Mouse (Mus musculus): ENCODE data around the gene Igdcc3. TPM values are rescaled to one million over a fixed set of nuclear protein-coding genes. Genes with fewer than 3 reads are reported as not detected.

The Igdcc3 gene
- polyA plus RNA-seq, 1 experiment from 2014 or later, result 208 TPM

- no peak overlapping the region for H3K27ac ChIP-seq
- 70% methylated on average over 2 of the region's 2 CpGs for WGBS
These were observed 25.1 kb upstream of the Igdcc3 start for GRCm38 (mm10) chr9:65115891-65116290.

GRCm38 (mm10) chr9:65117516-65117915 is 23.5 kb upstream of the Igdcc3 start:
- 78% methylated on average over 2 of the region's 2 CpGs for WGBS
- peaks cover 4% of the 10 kb centered on the region for H3K4me1 ChIP-seq
- peaks cover 17% of the 10 kb centered on the region for H3K36me3 ChIP-seq (replicated peaks)

More at GRCm38 (mm10) chr9:65115891-65116290, 25.1 kb upstream of the Igdcc3 start:
- H3K9me3 ChIP-seq, result no peaks in the 10 kb centered on the region
- H3K4me1 ChIP-seq, result peaks cover under 1% of the 10 kb centered on the region
- DNase-seq (ENCODE audit: extremely low spot score, low spot score), result no peak
- no peak overlapping the region for H3K4me3 ChIP-seq
- H3K36me3 ChIP-seq (replicated peaks), result peaks cover 17% of the 10 kb centered on the region
- H3K27me3 ChIP-seq (ENCODE audit: poor library complexity, severe bottlenecking), result no peaks in the 10 kb centered on the region

GRCm38 (mm10) chr9:65120935-65121334 is 20.1 kb upstream of the Igdcc3 start:
- WGBS, result 4% methylated on average over 3 of the region's 3 CpGs

More at GRCm38 (mm10) chr9:65117516-65117915, 23.5 kb upstream of the Igdcc3 start:
- H3K4me3 ChIP-seq, result no peak overlapping the region
- no peaks in the 10 kb centered on the region for H3K9me3 ChIP-seq
- H3K27ac ChIP-seq, result no peak overlapping the region
- DNase-seq (ENCODE audit: extremely low spot score, low spot score), result no peak
- peaks cover 16% of the 10 kb centered on the region for H3K27me3 ChIP-seq (ENCODE audit: poor library complexity, severe bottlenecking)

GRCm38 (mm10) chr9:65122545-65122944 is 18.4 kb upstream of the Igdcc3 start:
- peaks cover 26% of the 10 kb centered on the region for H3K4me1 ChIP-seq
- H3K4me3 ChIP-seq, result peak overlapping the region; percentile 34; the same call in 1 of the 2 replicates
- peaks cover 26% of the 10 kb centered on the region for H3K36me3 ChIP-seq (replicated peaks)
- DNase-seq (ENCODE audit: extremely low spot score, low spot score), result no peak
- no peak overlapping the region for H3K27ac ChIP-seq
- H3K27me3 ChIP-seq (ENCODE audit: poor library complexity, severe bottlenecking), result peaks cover 52% of the 10 kb centered on the region
- 16% methylated on average over 18 of the region's 18 CpGs for WGBS
- no peaks in the 10 kb centered on the region for H3K9me3 ChIP-seq

More at GRCm38 (mm10) chr9:65120935-65121334, 20.1 kb upstream of the Igdcc3 start:
- Histone ChIP-seq H3K27me3 (ENCODE audit: poor library complexity, severe bottlenecking) (peaks cover 47% of the 10 kb centered on the region), H3K27ac (no peak overlapping the region), H3K36me3 (replicated peaks) (peaks cover 20% of the 10 kb centered on the region), H3K9me3 (no peaks in the 10 kb centered on the region), H3K4me3 (no peak overlapping the region), H3K4me1 (peaks cover 26% of the 10 kb centered on the region)
- DNase-seq (ENCODE audit: extremely low spot score, low spot score), result peak; percentile 71

GRCm38 (mm10) chr9:65123552-65124168 is 17.3 kb upstream of the Igdcc3 start:
- Histone ChIP-seq H3K4me3 (peak overlapping the region; percentile 59), H3K27ac (peak overlapping the region; percentile 86), H3K27me3 (ENCODE audit: poor library complexity, severe bottlenecking) (peaks cover 52% of the 10 kb centered on the region), H3K4me1 (peaks cover 35% of the 10 kb centered on the region), H3K36me3 (replicated peaks) (peaks cover 18% of the 10 kb centered on the region), H3K9me3 (no peaks in the 10 kb centered on the region)
- DNase-seq (ENCODE audit: extremely low spot score, low spot score), result peak; percentile 83
- WGBS, result 2% methylated on average over 48 of the region's 48 CpGs

- Histone ChIP-seq H3K27ac (peak overlapping the region; percentile 72), H3K27me3 (ENCODE audit: poor library complexity, severe bottlenecking) (peaks cover 51% of the 10 kb centered on the region), H3K4me1 (peaks cover 30% of the 10 kb centered on the region), H3K4me3 (peak overlapping the region; percentile 45), H3K9me3 (no peaks in the 10 kb centered on the region), H3K36me3 (replicated peaks) (peaks cover 19% of the 10 kb centered on the region)
- 8% methylated on average over 25 of the region's 25 CpGs for WGBS
- peak; percentile 80 for DNase-seq (ENCODE audit: extremely low spot score, low spot score)
These were observed 12.7 kb upstream of the Igdcc3 start for GRCm38 (mm10) chr9:65128123-65128815.

- H3K9me3 ChIP-seq, result no peaks in the 10 kb centered on the region
- DNase-seq (ENCODE audit: extremely low spot score, low spot score), result no peak
- peaks cover 52% of the 10 kb centered on the region for H3K27me3 ChIP-seq (ENCODE audit: poor library complexity, severe bottlenecking)
- H3K36me3 ChIP-seq (replicated peaks), result peaks cover 10% of the 10 kb centered on the region
- peaks cover 49% of the 10 kb centered on the region for H3K4me1 ChIP-seq
- no peak overlapping the region for H3K4me3 ChIP-seq
- 88% methylated on average over 5 of the region's 5 CpGs for WGBS
- H3K27ac ChIP-seq, result 0 out of 2 replicates have a peak overlapping the region, but pooled peaks have one; percentile 40
These were observed 9.3 kb upstream of the Igdcc3 start for GRCm38 (mm10) chr9:65131717-65132116.

GRCm38 (mm10) chr9:65133739-65134138 is 7.2 kb upstream of the Igdcc3 start:
- Histone ChIP-seq H3K4me3 (no peak overlapping the region), H3K36me3 (replicated peaks) (peaks cover 4% of the 10 kb centered on the region), H3K4me1 (peaks cover 51% of the 10 kb centered on the region), H3K27me3 (ENCODE audit: poor library complexity, severe bottlenecking) (peaks cover 56% of the 10 kb centered on the region), H3K9me3 (no peaks in the 10 kb centered on the region), H3K27ac (peak overlapping the region; percentile 78)
- peak; percentile 90 for DNase-seq (ENCODE audit: extremely low spot score, low spot score)
- 5% methylated on average over 10 of the region's 10 CpGs for WGBS

- Histone ChIP-seq H3K4me1 (peaks cover 63% of the 10 kb centered on the region), H3K27ac (peak overlapping the region; percentile 78; the same call in 1 of the 2 replicates), H3K9me3 (no peaks in the 10 kb centered on the region), H3K36me3 (replicated peaks) (peaks cover 4% of the 10 kb centered on the region), H3K4me3 (no peak overlapping the region), H3K27me3 (ENCODE audit: poor library complexity, severe bottlenecking) (peaks cover 68% of the 10 kb centered on the region)
- WGBS, result 77% methylated on average over 4 of the region's 4 CpGs
- DNase-seq (ENCODE audit: extremely low spot score, low spot score), result no peak
These were observed 5.9 kb upstream of the Igdcc3 start for GRCm38 (mm10) chr9:65135126-65135525.

- Histone ChIP-seq H3K4me3 (peak overlapping the region; percentile 80), H3K27me3 (ENCODE audit: poor library complexity, severe bottlenecking) (peaks cover 42% of the 10 kb centered on the region), H3K9me3 (no peaks in the 10 kb centered on the region), H3K27ac (peak overlapping the region; percentile 97), H3K4me1 (peaks cover 85% of the 10 kb centered on the region), H3K36me3 (replicated peaks) (peaks cover 29% of the 10 kb centered on the region)
- DNase-seq (ENCODE audit: extremely low spot score, low spot score), result no peak
- WGBS, result 2% methylated on average over 8 of the region's 8 CpGs
These were observed 498 bp upstream of the Igdcc3 start for GRCm38 (mm10) chr9:65140491-65140890.

GRCm38 (mm10) chr9:65141306-65141975 is 452 bp downstream of the Igdcc3 start:
- peak overlapping the region; percentile 80 for H3K4me3 ChIP-seq
- under 1% methylated on average over 64 of the region's 73 CpGs for WGBS
- H3K4me1 ChIP-seq, result peaks cover 85% of the 10 kb centered on the region
- no peaks in the 10 kb centered on the region for H3K9me3 ChIP-seq
- peaks cover 38% of the 10 kb centered on the region for H3K36me3 ChIP-seq (replicated peaks)
- DNase-seq (ENCODE audit: extremely low spot score, low spot score), result peak; percentile 65
- peaks cover 32% of the 10 kb centered on the region for H3K27me3 ChIP-seq (ENCODE audit: poor library complexity, severe bottlenecking)
- peak overlapping the region; percentile 97 for H3K27ac ChIP-seq

GRCm38 (mm10) chr9:65141976-65142318 is 958 bp downstream of the Igdcc3 start:
- Histone ChIP-seq H3K27me3 (ENCODE audit: poor library complexity, severe bottlenecking) (peaks cover 29% of the 10 kb centered on the region), H3K4me3 (peak overlapping the region; percentile 80), H3K36me3 (replicated peaks) (peaks cover 44% of the 10 kb centered on the region), H3K4me1 (peaks cover 85% of the 10 kb centered on the region), H3K27ac (peak overlapping the region; percentile 97), H3K9me3 (no peaks in the 10 kb centered on the region)
- under 1% methylated on average over 17 of the region's 17 CpGs for WGBS
- DNase-seq (ENCODE audit: extremely low spot score, low spot score), result no peak
